Mouse (Mus musculus) limb, embryonic 13.5 days (tissue): ENCODE results near the gene Cacfd1. TPM values are rescaled to one million over a fixed set of nuclear protein-coding genes. Genes with fewer than 3 reads are reported as not detected.

Source experiments
- ATAC-seq: fragments of 200-750 bp; cut with Nextera tagmentation; 2 replicates; pipeline ENCODE4 v1.8.0; 2017; ENCODE audit warnings: low read depth, moderate number of reproducible peaks, moderate TSS enrichment; ENCODE audit not compliant: low FRiP score
- H3K27ac ChIP-seq: fragments of 300-500 bp; sonication (generic); 2 replicates; pipeline ENCODE4 v1.5.1; 2015; ENCODE audit warnings: inconsistent platforms, mild to moderate bottlenecking, moderate library complexity
- H3K27me3 ChIP-seq: fragments of 300-500 bp; sonication (generic); 2 replicates; pipeline ENCODE4 v1.6.1; 2015; ENCODE audit warnings: mild to moderate bottlenecking, inconsistent platforms
- H3K36me3 ChIP-seq: fragments of 300-500 bp; sonication (generic); 2 replicates; pipeline ENCODE4 v1.6.1; 2015; ENCODE audit warnings: inconsistent platforms, mild to moderate bottlenecking, moderate library complexity
- H3K4me1 ChIP-seq: fragments of 300-500 bp; sonication (generic); 2 replicates; pipeline ENCODE4 v1.6.1; 2015; ENCODE audit warnings: inconsistent platforms
- H3K4me2 ChIP-seq: fragments of 300-500 bp; sonication (generic); replicated peaks from 2 replicates; pipeline ENCODE4 v1.6.1; 2015; ENCODE audit warnings: inconsistent platforms, mild to moderate bottlenecking, moderate library complexity
- H3K4me3 ChIP-seq: fragments of 300-500 bp; sonication (generic); 2 replicates; pipeline ENCODE4 v1.5.1; 2015; ENCODE audit warnings: moderate library complexity, mild to moderate bottlenecking, inconsistent platforms
- H3K9ac ChIP-seq: fragments of 300-500 bp; sonication (generic); 2 replicates; pipeline ENCODE4 v1.6.1; 2015; ENCODE audit warnings: mild to moderate bottlenecking, inconsistent platforms
- H3K9me3 ChIP-seq: fragments of 300-500 bp; sonication (generic); 2 replicates; pipeline ENCODE4 v1.6.1; 2016; ENCODE audit warnings: inconsistent platforms
- WGBS: fragments of 180-500 bp; shearing (Covaris S2); methylation state at CpG from one replicate; pipeline ENCODE4 v1.1.7; 2015; 5-methylcytosine and 5-hydroxymethylcytosine counted together
- polyA plus RNA-seq: library from polyadenylated mRNA; unstranded; fragments of >200 nt; fragmentation: Nextera tagmentation; extraction: Ambion mirVana; gene quantifications from 2 replicates; pipeline ENCODE4 v1.2.1, GENCODE M21; 2015

Cacfd1 gene
- polyA plus RNA-seq, 1 experiment from 2014 or later, result 96.3 TPM

DNA sequence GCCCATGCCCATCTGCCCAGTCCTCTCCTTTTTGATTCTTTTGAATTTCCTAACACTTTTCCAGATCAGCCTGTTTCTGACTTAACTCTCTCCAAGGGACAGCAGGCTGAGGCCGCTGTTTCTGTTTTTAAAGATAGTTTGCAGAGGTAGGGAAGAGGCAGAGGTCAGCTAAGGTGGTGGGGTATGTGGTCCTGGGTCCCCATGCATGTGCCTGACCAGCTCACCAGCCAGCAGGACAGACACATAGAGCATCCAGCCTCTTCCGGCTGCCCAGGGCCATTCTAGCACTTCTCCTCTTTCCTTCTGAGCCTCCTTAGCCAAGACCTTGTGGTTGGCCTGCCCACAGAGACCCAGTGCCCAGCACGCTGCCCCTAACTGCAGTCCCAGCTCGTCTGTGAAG lies 48.5 kb downstream of the Cacfd1 start:
- WGBS, result 15% methylated on average over 4 of the region's 4 CpGs
- H3K27ac ChIP-seq, result peak overlapping the region; percentile 75; the same call in 1 of the 2 replicates
- H3K27me3 ChIP-seq, result no peaks in the 10 kb centered on the region
- no peaks in the 10 kb centered on the region for H3K36me3 ChIP-seq
- no peaks in the 10 kb centered on the region for H3K9me3 ChIP-seq
- H3K4me3 ChIP-seq, result peak overlapping the region; percentile 4; the same call in 1 of the 2 replicates
- 0 out of 2 replicates have a peak, but pooled peaks have one; percentile 12 for ATAC-seq
- H3K4me2 ChIP-seq, result peak overlapping the region; percentile 50
- H3K4me1 ChIP-seq, result peaks cover 37% of the 10 kb centered on the region
- H3K9ac ChIP-seq, result peak overlapping the region; percentile 3; the same call in 1 of the 2 replicates

- WGBS, result 12% methylated on average over 12 of the region's 12 CpGs
- Histone ChIP-seq H3K27ac (peak overlapping the region; percentile 75), H3K36me3 (no peaks in the 10 kb centered on the region), H3K4me2 (peak overlapping the region; percentile 50), H3K9ac (no peak overlapping the region), H3K4me1 (peaks cover 37% of the 10 kb centered on the region), H3K27me3 (no peaks in the 10 kb centered on the region), H3K4me3 (peak overlapping the region; percentile 4; the same call in 1 of the 2 replicates), H3K9me3 (no peaks in the 10 kb centered on the region)
- peak; percentile 43 for ATAC-seq
Measured at GRCm38 (mm10) chr2:27058751-27059150, 49.0 kb downstream of the Cacfd1 start.

DNA sequence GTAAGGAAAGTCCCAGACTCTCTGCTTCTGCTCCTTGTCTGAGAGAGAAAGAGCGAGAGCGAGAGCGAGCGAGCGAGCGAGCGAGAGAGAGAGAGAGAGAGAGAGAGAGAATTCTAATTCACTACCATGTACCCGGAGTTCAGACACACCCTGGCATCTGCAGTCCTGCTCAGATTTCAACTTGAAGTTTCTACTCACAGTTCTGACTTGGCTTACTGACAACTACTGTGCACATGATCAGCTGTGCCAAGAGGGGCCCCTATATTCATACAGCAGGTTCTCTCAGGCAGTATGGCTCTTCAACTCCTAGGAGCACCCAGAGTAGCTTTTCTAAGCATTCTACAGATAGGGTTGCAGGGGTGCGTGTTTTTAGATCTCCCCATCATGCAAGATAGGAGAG lies 49.5 kb downstream of the Cacfd1 start:
- Histone ChIP-seq H3K9me3 (no peaks in the 10 kb centered on the region), H3K4me3 (no peak overlapping the region), H3K27ac (peak overlapping the region; percentile 75), H3K9ac (no peak overlapping the region), H3K27me3 (no peaks in the 10 kb centered on the region), H3K4me2 (peak overlapping the region; percentile 50), H3K36me3 (no peaks in the 10 kb centered on the region), H3K4me1 (peaks cover 37% of the 10 kb centered on the region)
- peak; percentile 48; the same call in 1 of the 2 replicates for ATAC-seq
- 68% methylated on average over 9 of the region's 9 CpGs for WGBS

DNA sequence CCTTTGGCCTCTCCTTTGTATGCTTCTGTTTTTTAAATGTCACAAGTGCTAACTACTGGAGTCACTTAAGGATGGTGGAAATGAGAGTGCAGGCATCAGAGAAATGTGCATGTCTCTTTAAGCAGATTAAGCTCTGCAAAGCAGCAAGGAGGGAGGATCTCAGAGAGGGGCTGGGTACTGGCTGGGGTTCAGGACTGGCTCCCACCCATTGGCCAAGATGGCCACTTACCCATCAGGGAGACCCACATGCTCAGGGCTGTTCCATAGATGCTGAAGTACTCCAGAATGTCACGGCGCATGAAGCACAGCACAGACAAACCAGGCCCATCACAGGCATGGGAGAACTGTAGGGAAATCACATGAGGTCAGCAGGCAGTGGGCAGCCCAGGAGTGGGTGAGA lies 57.4 kb downstream of the Cacfd1 start:
- no peak for ATAC-seq
- Histone ChIP-seq H3K27ac (no peak overlapping the region; the same call in 1 of the 2 replicates), H3K9ac (no peak overlapping the region), H3K4me1 (peaks cover 41% of the 10 kb centered on the region), H3K27me3 (no peaks in the 10 kb centered on the region), H3K4me2 (no peak overlapping the region), H3K9me3 (no peaks in the 10 kb centered on the region), H3K4me3 (no peak overlapping the region), H3K36me3 (no peaks in the 10 kb centered on the region)
- WGBS, result 96% methylated on average over 2 of the region's 2 CpGs

DNA sequence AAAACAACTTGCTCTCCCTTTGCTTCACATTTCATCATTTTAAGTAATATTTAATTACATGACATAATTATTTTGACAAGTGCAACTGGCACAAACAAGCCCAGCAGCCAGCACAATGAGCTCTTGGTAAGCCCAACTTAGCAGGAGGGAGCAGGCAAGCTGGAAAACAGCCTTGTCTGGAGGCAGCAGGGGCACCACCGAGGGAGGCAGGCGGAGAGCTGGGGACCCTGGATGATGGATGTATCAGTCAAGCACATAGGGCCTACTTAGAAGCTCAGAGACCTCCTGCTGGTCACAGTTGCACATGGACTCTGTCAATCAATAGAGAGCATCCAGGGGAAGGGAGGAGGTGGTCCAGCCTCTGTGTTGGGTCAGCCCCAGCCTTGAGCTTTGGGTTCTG lies 58.3 kb downstream of the Cacfd1 start:
- Histone ChIP-seq H3K27me3 (no peaks in the 10 kb centered on the region), H3K36me3 (no peaks in the 10 kb centered on the region), H3K4me3 (no peak overlapping the region), H3K27ac (no peak overlapping the region), H3K4me1 (peaks cover 49% of the 10 kb centered on the region), H3K4me2 (no peak overlapping the region), H3K9ac (no peak overlapping the region), H3K9me3 (no peaks in the 10 kb centered on the region)
- ATAC-seq, result no peak
- WGBS, result 32% methylated on average over 2 of the region's 2 CpGs

GRCm38 (mm10) chr2:27069646-27070045 lies 59.9 kb downstream of the Cacfd1 start:
- Histone ChIP-seq H3K27me3 (no peaks in the 10 kb centered on the region), H3K4me3 (no peak overlapping the region), H3K36me3 (no peaks in the 10 kb centered on the region), H3K9me3 (no peaks in the 10 kb centered on the region), H3K9ac (no peak overlapping the region), H3K4me1 (peaks cover 66% of the 10 kb centered on the region), H3K4me2 (no peak overlapping the region), H3K27ac (no peak overlapping the region)
- ATAC-seq, result peak; percentile 51
- 61% methylated on average over 3 of the region's 3 CpGs for WGBS

DNA sequence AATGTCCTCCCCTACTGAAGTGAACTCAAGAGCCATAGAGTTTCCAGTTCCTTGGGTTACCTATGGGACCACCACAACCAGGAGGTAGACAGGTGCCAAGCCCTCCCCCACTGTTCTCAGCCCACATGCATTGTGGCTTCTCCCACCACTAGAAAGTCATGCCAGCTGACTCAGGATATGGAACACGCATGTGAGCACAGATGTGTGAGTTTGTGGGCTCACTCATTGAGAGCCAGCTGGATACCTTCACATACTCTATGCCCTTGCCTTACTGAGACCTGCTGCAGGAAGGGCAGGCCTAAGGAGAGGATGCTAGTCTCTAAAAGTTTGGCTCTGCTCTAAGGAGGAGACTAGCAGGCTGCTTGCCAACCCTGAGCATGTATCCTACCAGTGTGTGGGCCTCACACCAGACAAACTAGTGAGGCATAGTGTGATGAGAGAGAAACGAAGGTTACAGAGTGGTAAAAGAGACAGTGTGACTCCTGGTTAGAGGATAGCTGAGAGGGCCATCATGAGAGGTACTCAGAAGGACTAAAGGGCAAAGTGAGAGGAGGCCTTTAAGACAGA lies 60.6 kb downstream of the Cacfd1 start:
- H3K4me2 ChIP-seq, result peak overlapping the region; percentile 27
- H3K9me3 ChIP-seq, result no peaks in the 10 kb centered on the region
- no peaks in the 10 kb centered on the region for H3K27me3 ChIP-seq
- 0 out of 2 replicates have a peak overlapping the region, but pooled peaks have one; percentile 6 for H3K27ac ChIP-seq
- ATAC-seq, result no peak
- 81% methylated on average over 2 of the region's 2 CpGs for WGBS
- H3K4me1 ChIP-seq, result peaks cover 73% of the 10 kb centered on the region
- no peak overlapping the region for H3K4me3 ChIP-seq
- H3K9ac ChIP-seq, result no peak overlapping the region
- no peaks in the 10 kb centered on the region for H3K36me3 ChIP-seq

Other genes starting within 250 kb of the Cacfd1 start
- not detected in 2 replicates for gene Abo, start 144.9 kb upstream of the Cacfd1 start, polyA plus RNA-seq
- 30.7 and 31.5 TPM in 2 replicates for gene Surf6, start 107.0 kb upstream of the Cacfd1 start, polyA plus RNA-seq
- 58.7 and 59.1 TPM in 2 replicates for gene Med22, start 99.2 kb upstream of the Cacfd1 start, polyA plus RNA-seq
- 647 and 667 TPM in 2 replicates for gene Rpl7a, start 99.2 kb upstream of the Cacfd1 start, polyA plus RNA-seq
- 42.0 and 48.8 TPM in 2 replicates for gene Surf2, start 93.6 kb upstream of the Cacfd1 start, polyA plus RNA-seq
- 58.1 and 58.7 TPM in 2 replicates for gene Surf1, start 93.4 kb upstream of the Cacfd1 start, polyA plus RNA-seq
- 254 and 280 TPM in 2 replicates for gene Surf4, start 76.0 kb upstream of the Cacfd1 start, polyA plus RNA-seq
- gene Stkld1, start 75.9 kb upstream of the Cacfd1 start, polyA plus RNA-seq, result not detected in 2 replicates
- gene Rexo4, start 45.5 kb upstream of the Cacfd1 start, polyA plus RNA-seq, result 48.6 and 52.9 TPM in 2 replicates
- not detected in 2 replicates for gene Adamts13, start 36.5 kb upstream of the Cacfd1 start, polyA plus RNA-seq
- 0.75 and 0.77 TPM in 2 replicates for gene Slc2a6, start 18.1 kb downstream of the Cacfd1 start, polyA plus RNA-seq
- 43.3 and 49.0 TPM in 2 replicates for gene Mymk, start 62.3 kb downstream of the Cacfd1 start, polyA plus RNA-seq
- 13.3 and 13.8 TPM in 2 replicates for gene Adamtsl2, start 69.5 kb downstream of the Cacfd1 start, polyA plus RNA-seq
- 0.46 and 0.52 TPM in 2 replicates for gene Fam163b, start 132.6 kb downstream of the Cacfd1 start, polyA plus RNA-seq
- gene Dbh, start 155.3 kb downstream of the Cacfd1 start, polyA plus RNA-seq, result 1.2 and 1.3 TPM in 2 replicates
- 8.6 and 10.2 TPM in 2 replicates for gene Sardh, start 238.4 kb downstream of the Cacfd1 start, polyA plus RNA-seq